Mouse (Mus musculus): ENCODE data around the gene Tcn2.
"Not testable (repeated sequence)": the region's sequence is repeated elsewhere in the genome, so short reads cannot be mapped to it uniquely, and the experiment has no call there.

The Tcn2 gene

GRCm38 (mm10) chr11:3931511-3932211 lies at the start of gene Tcn2:
Gene Tcn2 (minus strand): TSS chr11:3932159.
- peak; percentile 91 for DNase-seq (ENCODE audit: low spot score)

DNA sequence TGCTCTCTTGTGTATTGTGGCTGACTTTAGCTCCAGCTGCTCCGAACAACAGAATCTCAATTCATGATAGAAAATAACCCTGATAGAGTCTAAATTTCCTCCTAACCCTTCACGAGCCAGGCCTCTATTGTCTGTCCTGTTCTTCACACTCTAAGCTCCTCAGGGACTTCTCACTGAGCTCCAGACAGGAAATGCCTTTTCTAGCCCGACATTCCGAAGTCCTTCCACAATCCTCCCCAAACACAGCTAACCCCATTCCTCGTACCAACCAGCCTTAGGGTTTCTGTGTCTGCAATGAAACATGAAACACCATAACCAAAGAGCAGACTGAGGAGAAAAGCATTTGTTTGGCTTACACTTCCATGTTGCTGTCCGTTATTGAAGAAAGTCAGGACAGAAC lies 49.6 kb upstream of the Tcn2 start:
- no peak for DNase-seq (ENCODE audit: low spot score)

- no peak for DNase-seq (ENCODE audit: low spot score)
Observed at GRCm38 (mm10) chr11:3978421-3978820, 46.5 kb upstream of the Tcn2 start.

GRCm38 (mm10) chr11:3976678-3977077 lies 44.7 kb upstream of the Tcn2 start, which contains the start of gene 4930556J24Rik:
Gene 4930556J24Rik (minus strand): TSS chr11:3976778.
- no peak for DNase-seq (ENCODE audit: low spot score)

- no peak for DNase-seq (ENCODE audit: low spot score)
Observed at GRCm38 (mm10) chr11:3974311-3974710, 42.4 kb upstream of the Tcn2 start.

GRCm38 (mm10) chr11:3973081-3973480 lies 41.1 kb upstream of the Tcn2 start:
- no peak for DNase-seq (ENCODE audit: low spot score)

GRCm38 (mm10) chr11:3970361-3970760 lies 38.4 kb upstream of the Tcn2 start:
- DNase-seq (ENCODE audit: low spot score), result no peak

GRCm38 (mm10) chr11:3969837-3970236 lies 37.9 kb upstream of the Tcn2 start:
- DNase-seq (ENCODE audit: low spot score), result peak; percentile 45

DNA sequence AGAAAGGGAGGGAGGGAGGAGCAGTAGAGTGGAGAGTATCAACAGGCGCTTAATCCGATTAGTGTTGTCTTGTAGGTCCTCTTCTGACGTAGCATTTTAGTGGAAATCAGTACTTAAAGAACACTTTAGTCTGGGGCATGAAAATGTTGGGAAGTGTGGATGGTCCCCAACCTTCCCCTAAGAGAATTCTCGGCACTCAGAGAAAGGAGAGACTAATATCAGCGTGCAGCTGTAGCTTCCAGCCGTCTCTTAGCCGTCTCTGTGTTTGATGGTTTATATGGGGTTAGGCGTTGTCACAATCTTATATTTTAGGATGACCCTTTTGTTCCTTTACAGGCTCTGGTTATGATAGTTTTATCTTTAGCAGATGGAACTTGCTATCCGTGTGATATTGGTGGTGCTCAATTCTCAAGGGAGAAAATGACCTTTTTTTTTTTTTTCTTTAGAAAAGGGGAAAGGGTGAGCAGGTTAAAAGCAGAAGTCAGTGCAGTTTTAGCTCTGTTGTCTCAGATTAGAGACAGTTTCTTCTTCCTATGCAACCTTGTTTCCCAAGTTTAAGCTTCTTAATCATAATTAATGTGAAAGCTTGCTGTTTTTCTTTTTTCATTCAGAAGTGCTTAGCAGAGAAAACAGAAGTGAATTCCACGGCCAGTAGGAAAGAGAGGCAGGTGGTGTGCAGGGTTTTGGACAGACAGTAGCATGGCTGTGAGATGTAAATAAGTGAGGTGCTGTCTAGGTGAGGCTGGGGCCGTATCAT lies 32.6 kb upstream of the Tcn2 start:
- no peak for DNase-seq (ENCODE audit: low spot score)

GRCm38 (mm10) chr11:3963610-3964415 lies 31.9 kb upstream of the Tcn2 start, which contains the start of gene Pes1:
Gene Pes1 (plus strand): TSS chr11:3963975.
- DNase-seq (ENCODE audit: low spot score), result peak; percentile 94

DNA sequence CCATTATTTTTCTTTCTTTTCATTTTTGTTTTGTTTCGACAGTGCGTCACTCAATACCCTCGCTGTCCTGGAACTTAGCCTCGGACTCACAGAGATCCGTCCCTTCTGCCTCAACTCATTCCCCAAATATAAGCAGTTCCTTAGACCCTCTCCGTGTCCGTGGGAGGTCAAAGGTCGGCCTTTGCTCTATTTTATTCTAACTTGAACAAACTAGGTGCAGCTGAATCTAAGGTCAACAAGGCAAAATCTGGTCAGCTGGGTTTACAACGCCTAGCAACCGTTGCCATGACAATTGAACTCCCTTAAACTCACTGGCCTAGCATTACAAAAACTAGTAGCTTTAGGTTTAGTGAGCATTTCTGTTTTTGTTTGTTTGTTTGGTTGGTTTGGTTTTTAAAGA lies 31.2 kb upstream of the Tcn2 start:
- DNase-seq (ENCODE audit: low spot score), result no peak

DNA sequence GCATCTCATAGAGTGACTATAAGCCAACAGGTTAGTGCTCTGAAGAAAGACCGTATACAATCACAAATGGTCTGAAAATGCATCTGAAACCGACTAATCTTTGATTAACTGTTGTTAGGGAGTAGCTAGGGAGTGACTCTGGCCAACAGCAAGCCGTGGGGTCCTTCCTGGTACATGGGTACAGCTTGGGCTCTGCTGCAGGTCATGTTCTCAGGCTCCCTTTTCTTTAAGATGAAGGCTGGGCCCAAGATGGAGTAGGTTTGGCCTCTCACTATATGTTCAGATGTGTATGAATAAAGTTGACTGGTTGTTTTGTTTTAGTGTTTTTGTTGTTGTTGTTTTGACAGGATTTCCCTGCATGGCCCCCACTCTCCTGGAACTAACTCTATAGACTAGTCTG lies 29.8 kb upstream of the Tcn2 start:
- no peak for DNase-seq (ENCODE audit: low spot score)

DNA sequence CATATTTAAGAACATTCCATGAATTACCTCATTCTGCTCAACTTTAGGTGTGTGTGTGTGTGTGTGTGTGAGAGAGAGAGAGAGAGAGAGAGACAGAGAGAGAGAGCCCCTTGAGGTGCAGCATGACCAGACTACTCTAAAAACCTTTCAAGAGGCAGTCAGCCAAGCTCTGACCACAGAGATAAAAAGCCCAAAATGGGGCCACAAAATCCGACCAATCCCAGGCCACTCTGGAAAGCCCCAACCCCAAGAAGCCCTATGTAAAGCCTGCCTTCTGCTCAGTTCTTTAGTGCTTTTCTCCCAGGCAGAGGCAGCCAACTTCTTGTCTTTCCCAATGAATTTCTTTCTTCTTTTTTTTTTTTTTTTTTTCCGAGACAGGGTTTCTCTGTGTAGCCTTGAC lies 28.9 kb upstream of the Tcn2 start:
- no peak for DNase-seq (ENCODE audit: low spot score)

DNA sequence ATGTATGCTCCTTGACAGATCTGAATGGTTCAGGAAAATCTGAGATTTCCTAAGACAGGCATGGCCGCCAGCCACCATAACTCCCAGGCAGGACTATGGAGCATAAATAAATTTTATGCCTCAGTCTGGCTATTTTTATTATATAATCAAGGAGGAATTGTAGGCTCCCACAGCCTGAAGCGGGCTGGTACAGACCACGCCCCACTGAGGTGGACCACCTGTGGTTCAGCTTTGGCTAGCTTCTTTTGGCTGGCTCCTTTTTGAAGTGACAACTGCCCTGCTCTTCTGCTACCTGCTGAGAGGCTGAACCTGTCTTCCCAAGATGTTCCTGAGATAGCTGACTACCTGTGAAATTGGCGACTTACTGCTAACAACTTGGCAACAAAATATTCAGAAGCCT lies 23.4 kb upstream of the Tcn2 start:
- DNase-seq (ENCODE audit: low spot score), result not testable (repeated sequence)

- not testable (repeated sequence) for DNase-seq (ENCODE audit: low spot score)
Observed at GRCm38 (mm10) chr11:3954876-3955275, 22.9 kb upstream of the Tcn2 start.

- no peak for DNase-seq (ENCODE audit: low spot score)
Observed at GRCm38 (mm10) chr11:3946386-3946785, 14.4 kb upstream of the Tcn2 start.

GRCm38 (mm10) chr11:3941371-3941770 lies 9.4 kb upstream of the Tcn2 start:
- no peak for DNase-seq (ENCODE audit: low spot score)

DNA sequence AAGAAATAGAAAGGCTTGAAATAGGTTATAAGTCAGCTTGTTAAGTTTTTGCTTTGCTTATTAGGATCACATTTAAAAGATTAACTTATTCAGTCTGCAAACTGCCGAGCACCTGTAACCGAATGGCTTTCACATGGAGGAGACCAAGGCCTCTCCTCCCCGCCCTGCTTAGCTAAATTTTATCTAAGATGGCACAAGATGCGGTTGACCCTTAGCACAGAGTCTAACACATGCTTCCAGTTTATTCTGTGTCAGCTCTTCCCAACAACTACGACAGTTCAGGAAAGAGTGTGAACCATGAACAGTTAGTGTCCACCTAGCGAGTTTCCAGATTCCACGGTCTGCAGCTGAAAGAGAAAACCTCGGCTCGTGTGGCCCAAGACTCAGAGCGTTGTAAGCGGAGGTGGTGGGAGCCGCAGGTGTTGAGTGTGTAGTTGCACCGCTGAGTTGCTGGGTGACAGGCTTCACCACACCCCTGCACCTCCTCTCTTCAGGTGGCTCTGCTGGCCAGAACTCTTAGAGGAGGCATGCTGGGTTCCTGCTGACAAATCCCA lies 5.4 kb upstream of the Tcn2 start:
- DNase-seq (ENCODE audit: low spot score), result no peak

DNA sequence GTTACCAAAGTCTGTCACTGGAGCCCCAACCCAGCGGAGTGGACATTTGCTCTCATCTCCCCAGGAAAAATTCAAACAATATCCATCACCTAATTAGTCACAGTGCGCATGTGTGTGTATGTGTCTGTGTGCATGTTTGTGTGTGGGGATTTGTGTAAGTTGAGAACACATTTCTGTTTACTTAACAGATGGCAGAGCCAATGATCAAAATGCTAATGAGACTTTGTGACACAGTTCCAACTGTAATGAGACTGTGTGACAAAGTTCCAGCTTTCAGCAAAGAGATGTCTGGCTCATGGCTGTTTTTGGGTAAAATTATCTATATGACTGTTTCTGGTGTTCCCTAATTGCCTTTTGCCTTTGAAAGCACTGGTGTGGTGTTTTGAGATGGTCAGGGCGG lies 4.4 kb upstream of the Tcn2 start:
- DNase-seq (ENCODE audit: low spot score), result no peak

- no peak for DNase-seq (ENCODE audit: low spot score)
Observed at GRCm38 (mm10) chr11:3935135-3935534, 3.2 kb upstream of the Tcn2 start.

GRCm38 (mm10) chr11:3933756-3934285 lies 1.9 kb upstream of the Tcn2 start:
- DNase-seq (ENCODE audit: low spot score), result no peak

DNA sequence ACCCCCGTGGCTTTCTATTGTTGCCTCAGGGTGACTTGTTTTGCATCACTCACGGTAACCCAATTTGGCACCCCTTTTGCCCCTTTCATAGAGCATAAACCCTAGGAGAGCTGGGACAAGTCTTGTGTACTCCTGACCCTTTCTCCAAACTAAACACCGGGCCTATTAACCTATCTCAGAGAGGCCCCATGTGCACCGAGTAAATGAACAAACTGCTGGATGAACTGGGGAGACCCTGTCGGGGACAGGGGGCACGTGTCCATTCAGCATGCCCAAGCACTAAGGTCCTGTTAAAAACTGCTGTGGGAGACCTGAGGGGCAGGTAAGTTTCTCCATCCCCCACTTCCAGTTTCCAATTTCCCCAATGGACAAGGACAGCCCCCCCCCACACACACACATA lies 1.0 kb downstream of the Tcn2 start:
- DNase-seq (ENCODE audit: low spot score), result no peak
